Mouse (Mus musculus) myocyte (in vitro differentiated cells): ENCODE measurements at regions not wholly inside any gene's neighbourhood (a gene's known extent, or its start where the extent isn't known, plus 50 kb on each side); places are given as distances from the start of the nearest gene placed in this dataset.

Experiments
- H3K27me3 ChIP-seq: one replicate; pipeline ENCODE4 v1.6.1; 2011; ENCODE audit not compliant: control insufficient read depth, insufficient read depth, insufficient read length
- H3K36me3 ChIP-seq: one replicate; pipeline ENCODE4 v1.6.1; 2011; ENCODE audit not compliant: control insufficient read depth, insufficient read depth
- H3K4me2 ChIP-seq: one replicate; pipeline ENCODE4 v1.6.1; 2011; ENCODE audit warnings: low read depth, control low read depth
- H3K4me3 ChIP-seq: one replicate; pipeline ENCODE4 v1.5.1; 2011; ENCODE audit warnings: mild to moderate bottlenecking, control low read depth, moderate library complexity
- H3K79me2 ChIP-seq: one replicate; pipeline ENCODE4 v1.6.1; 2011; ENCODE audit not compliant: control insufficient read depth, insufficient read depth
- H3ac ChIP-seq: one replicate; pipeline ENCODE4 v1.6.1; 2011; ENCODE audit not compliant: control insufficient read depth, insufficient read length
- CEBPB ChIP-seq: IDR thresholded peaks from 2 replicates; pipeline ENCODE4 v1.6.1; 2011; ENCODE audit warnings: mild to moderate bottlenecking, moderate library complexity; ENCODE audit not compliant: poor library complexity, insufficient read depth, severe bottlenecking
- E2F4 ChIP-seq: IDR thresholded peaks from one replicate; pipeline ENCODE4 v1.6.1; 2011; ENCODE audit warnings: mild to moderate bottlenecking, control low read depth, moderate library complexity; ENCODE audit not compliant: insufficient read depth
- MAX ChIP-seq: IDR thresholded peaks from one replicate; pipeline ENCODE4 v1.6.1; 2011; ENCODE audit warnings: low read depth, mild to moderate bottlenecking, control low read depth
- MYOD1 ChIP-seq, 3 experiments: IDR thresholded peaks; one replicate each; pipeline ENCODE4 v1.6.1; 2011; ENCODE audit warnings: control low read depth in 2 of 3, low read depth in 2 of 3, mild to moderate bottlenecking in 2 of 3, moderate library complexity in 1 of 3; ENCODE audit not compliant: insufficient read length in 2 of 3, control insufficient read depth in 1 of 3
- MYOG ChIP-seq, 3 experiments: IDR thresholded peaks; one replicate each; pipeline ENCODE4 v1.6.1; 2011; ENCODE audit warnings: control low read depth in 2 of 3, low read depth in 2 of 3, mild to moderate bottlenecking in 2 of 3; ENCODE audit not compliant: insufficient read length in 2 of 3, control insufficient read depth in 1 of 3, insufficient read depth in 1 of 3
- POLR2A ChIP-seq: IDR thresholded peaks from one replicate; pipeline ENCODE4 v1.6.1; 2011; ENCODE audit warnings: low read depth, mild to moderate bottlenecking, control low read depth, moderate library complexity; ENCODE audit not compliant: insufficient read length
- POLR2AphosphoS2 ChIP-seq: IDR thresholded peaks from one replicate; pipeline ENCODE4 v1.6.1; 2011; ENCODE audit warnings: low read depth, control low read depth; ENCODE audit not compliant: insufficient read length
- REST ChIP-seq: IDR thresholded peaks from one replicate; pipeline ENCODE4 v1.6.1; 2011; ENCODE audit warnings: mild to moderate bottlenecking, control low read depth, moderate library complexity; ENCODE audit not compliant: insufficient read depth, insufficient read length
- SRF ChIP-seq: IDR thresholded peaks from one replicate; pipeline ENCODE4 v1.6.1; 2011; ENCODE audit warnings: low read depth; ENCODE audit not compliant: control insufficient read depth, insufficient read length
- TCF12 ChIP-seq: IDR thresholded peaks from one replicate; pipeline ENCODE4 v1.6.1; 2011; ENCODE audit warnings: mild to moderate bottlenecking, control low read depth; ENCODE audit not compliant: poor library complexity, insufficient read depth, severe bottlenecking
- TCF3 ChIP-seq: IDR thresholded peaks from one replicate; pipeline ENCODE4 v1.6.1; 2011; ENCODE audit warnings: low read depth, control low read depth; ENCODE audit not compliant: insufficient read length
- USF1 ChIP-seq: IDR thresholded peaks from one replicate; pipeline ENCODE4 v1.6.1; 2011; ENCODE audit warnings: low read depth, mild to moderate bottlenecking, control low read depth, moderate library complexity

- no peaks in the 10 kb centered on the region for H3K36me3 ChIP-seq
- no peaks in the 10 kb centered on the region for H3K79me2 ChIP-seq
- TF ChIP-seq E2F4, result no peak
- TF ChIP-seq POLR2A, result no peak
These were observed 1403.2 kb downstream of the Epha7 start for GRCm38 (mm10) chr4:30216086-30216485.

DNA sequence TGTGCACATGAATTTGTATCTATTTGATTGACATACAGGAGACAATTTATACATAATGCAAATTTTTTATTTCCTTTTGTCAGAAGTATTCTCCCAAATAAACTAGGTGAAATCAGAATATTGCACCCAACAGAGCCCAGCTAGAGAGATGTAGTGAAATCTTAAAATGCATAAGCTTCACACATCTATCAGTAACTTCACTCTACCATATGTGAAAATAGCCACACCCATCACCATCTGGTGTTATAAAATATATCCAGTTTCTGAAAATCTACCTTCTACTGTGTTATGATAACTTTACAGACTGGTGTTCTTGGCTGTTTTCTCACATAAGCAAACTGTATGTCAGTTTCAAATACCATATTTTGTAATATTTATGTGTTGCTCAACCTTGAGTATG, 1414.2 kb downstream of the Epha7 start:
- H3K36me3 ChIP-seq, result no peaks in the 10 kb centered on the region
- no peak overlapping the region for H3K4me3 ChIP-seq
- H3ac ChIP-seq, result no peak overlapping the region
- H3K79me2 ChIP-seq, result no peaks in the 10 kb centered on the region
- no peak overlapping the region for H3K4me2 ChIP-seq
- no peaks in the 10 kb centered on the region for H3K27me3 ChIP-seq
- TF ChIP-seq POLR2AphosphoS2 (no peak), MAX (no peak), MYOG (IDR thresholded peaks at IDR 0.05; ENCODE audit: control insufficient read depth in 1 of 3, insufficient read depth in 1 of 3, insufficient read length in 2 of 3, low read depth in 2 of 3) (no peak), POLR2A (no peak), REST (no peak), MYOD1 (IDR thresholded peaks at IDR 0.05; ENCODE audit: control insufficient read depth in 1 of 3, insufficient read length in 2 of 3, low read depth in 2 of 3) (no peak), E2F4 (no peak), TCF3 (no peak), SRF (no peak)

More at GRCm38 (mm10) chr4:30216086-30216485, 1403.2 kb downstream of the Epha7 start:
- H3K4me2 ChIP-seq, result no peak overlapping the region
- H3K4me3 ChIP-seq, result no peak overlapping the region
- no peaks in the 10 kb centered on the region for H3K27me3 ChIP-seq
- H3ac ChIP-seq, result no peak overlapping the region

DNA sequence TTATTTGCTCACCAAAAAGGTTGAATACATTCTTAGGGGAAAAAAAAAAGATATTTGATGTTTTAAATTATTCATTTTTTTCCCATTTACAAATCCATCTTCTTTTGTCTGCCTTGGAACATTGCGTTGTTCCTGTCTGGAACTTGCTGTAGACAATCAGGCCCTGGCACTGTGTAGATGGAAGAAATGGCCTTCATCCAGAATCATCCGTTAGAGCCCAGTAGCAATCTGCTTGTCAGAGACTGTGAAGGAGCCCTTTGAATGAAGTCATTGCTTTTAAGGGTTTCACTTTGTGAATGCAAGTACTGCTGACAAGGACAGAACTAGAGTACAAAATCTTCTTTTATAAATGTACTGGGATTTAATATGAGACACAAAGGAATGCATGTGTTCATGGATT, 1449.2 kb downstream of the Epha7 start:
- TF ChIP-seq TCF3 (no peak), TCF12 (no peak), CEBPB (no peak), POLR2A (no peak), MAX (no peak), USF1 (no peak)
- Histone ChIP-seq H3K4me3 (no peak overlapping the region), H3K4me2 (no peak overlapping the region), H3K27me3 (no peaks in the 10 kb centered on the region), H3K36me3 (no peaks in the 10 kb centered on the region), H3ac (no peak overlapping the region), H3K79me2 (no peaks in the 10 kb centered on the region)

DNA sequence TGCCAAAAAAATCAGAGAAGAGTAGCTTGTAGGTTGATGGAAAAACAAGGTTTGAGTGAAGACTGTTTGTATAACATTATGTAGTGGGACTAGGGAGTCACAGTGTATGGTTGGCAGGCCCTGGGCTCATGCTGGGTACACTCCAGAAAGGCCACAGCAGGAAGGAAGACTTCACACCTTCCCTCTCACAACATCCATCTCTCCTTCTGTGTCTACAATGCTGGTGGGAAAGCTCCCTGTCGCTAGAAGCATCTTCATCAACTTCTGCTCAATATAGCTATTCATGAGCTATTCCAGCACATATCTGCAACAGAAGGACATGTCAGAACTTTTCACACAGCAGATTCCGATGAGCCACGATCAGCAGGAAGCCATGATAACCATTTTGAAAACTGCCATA, 1455.1 kb downstream of the Epha7 start:
- Histone ChIP-seq H3K36me3 (no peaks in the 10 kb centered on the region), H3K4me3 (no peak overlapping the region)
- TF ChIP-seq MAX (no peak), USF1 (no peak), MYOD1 (IDR thresholded peaks at IDR 0.05; ENCODE audit: control insufficient read depth in 1 of 3, insufficient read length in 2 of 3, low read depth in 2 of 3) (no peak), TCF3 (no peak), TCF12 (no peak), SRF (no peak), CEBPB (no peak), POLR2AphosphoS2 (no peak), REST (no peak), E2F4 (no peak)

DNA sequence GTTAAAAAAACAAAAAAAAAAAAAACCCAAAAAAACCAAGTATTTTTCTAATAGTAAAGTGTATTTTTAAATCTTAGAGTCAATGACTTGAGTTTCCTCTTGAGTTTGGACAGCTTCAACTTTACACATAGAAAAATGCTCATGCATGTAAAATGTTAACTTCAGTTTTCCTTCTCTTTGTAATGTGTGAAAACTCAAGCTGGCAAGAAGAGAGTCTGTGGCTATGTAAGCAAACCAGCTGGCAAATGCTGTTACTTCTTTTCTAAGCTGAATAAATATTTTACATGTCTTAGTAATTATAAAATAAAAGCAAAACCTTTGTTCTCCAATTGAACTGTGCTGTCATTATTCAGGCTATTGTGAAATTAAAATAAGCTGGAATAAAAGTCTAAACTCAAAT, 1457.1 kb downstream of the Epha7 start:
- no peak for TF ChIP-seq MYOD1 (IDR thresholded peaks at IDR 0.05; ENCODE audit: control insufficient read depth in 1 of 3, insufficient read length in 2 of 3, low read depth in 2 of 3)
- TF ChIP-seq MYOG (IDR thresholded peaks at IDR 0.05; ENCODE audit: control insufficient read depth in 1 of 3, insufficient read depth in 1 of 3, insufficient read length in 2 of 3, low read depth in 2 of 3), result no peak
- TF ChIP-seq POLR2A, result no peak
- TF ChIP-seq USF1, result no peak
- TF ChIP-seq CEBPB, result no peak
- no peak for TF ChIP-seq MAX
- TF ChIP-seq TCF3, result no peak
- Histone ChIP-seq H3K27me3 (no peaks in the 10 kb centered on the region), H3ac (no peak overlapping the region), H3K4me3 (no peak overlapping the region), H3K79me2 (no peaks in the 10 kb centered on the region), H3K36me3 (no peaks in the 10 kb centered on the region), H3K4me2 (no peak overlapping the region)

More for the DNA sequence above, 1455.1 kb downstream of the Epha7 start:
- H3K4me2 ChIP-seq, result no peak overlapping the region
- no peak overlapping the region for H3ac ChIP-seq
- H3K79me2 ChIP-seq, result no peaks in the 10 kb centered on the region
- no peaks in the 10 kb centered on the region for H3K27me3 ChIP-seq
